Mouse (Mus musculus) limb, embryonic 12.5 days (tissue): ENCODE results near the gene Gm37240. TPM values are rescaled to one million over a fixed set of nuclear protein-coding genes. Genes with fewer than 3 reads are reported as not detected.

ENCODE experiments used
- ATAC-seq: fragments of 200-750 bp; cut with Nextera tagmentation; 2 replicates; pipeline ENCODE4 v1.8.0; 2017; ENCODE audit warnings: low read depth, moderate TSS enrichment; ENCODE audit not compliant: insufficient number of reproducible peaks, insufficient read depth, low FRiP score, low TSS enrichment
- H3K27ac ChIP-seq: fragments of 300-500 bp; sonication (generic); 2 replicates; pipeline ENCODE4 v1.5.1; 2016; ENCODE audit warnings: mild to moderate bottlenecking, moderate library complexity
- H3K27me3 ChIP-seq: fragments of 300-500 bp; sonication (generic); 2 replicates; pipeline ENCODE4 v1.6.1; 2016; ENCODE audit warnings: mild to moderate bottlenecking, moderate library complexity
- H3K36me3 ChIP-seq: fragments of 300-500 bp; sonication (generic); 2 replicates; pipeline ENCODE4 v1.6.1; 2016; ENCODE audit warnings: mild to moderate bottlenecking, moderate library complexity
- H3K4me1 ChIP-seq: fragments of 300-500 bp; sonication (generic); replicated peaks from 2 replicates; pipeline ENCODE4 v1.6.1; 2016
- H3K4me2 ChIP-seq: fragments of 300-500 bp; sonication (generic); 2 replicates; pipeline ENCODE4 v1.6.1; 2016; ENCODE audit warnings: mild to moderate bottlenecking, moderate library complexity
- H3K4me3 ChIP-seq: fragments of 300-500 bp; sonication (generic); replicated peaks from 2 replicates; pipeline ENCODE4 v1.5.1; 2016; ENCODE audit warnings: mild to moderate bottlenecking
- H3K9ac ChIP-seq: fragments of 300-500 bp; sonication (generic); replicated peaks from 2 replicates; pipeline ENCODE4 v1.6.1; 2016; ENCODE audit warnings: mild to moderate bottlenecking, moderate library complexity
- H3K9me3 ChIP-seq: fragments of 300-500 bp; sonication (generic); 2 replicates; pipeline ENCODE4 v1.6.1; 2016; ENCODE audit warnings: mild to moderate bottlenecking, moderate library complexity
- WGBS: fragments of 180-500 bp; shearing (Covaris S2); methylation state at CpG from one replicate; pipeline ENCODE4 v1.1.7; 2016; 5-methylcytosine and 5-hydroxymethylcytosine counted together
- polyA plus RNA-seq: library from polyadenylated mRNA; unstranded; fragments of >200 nt; fragmentation: Nextera tagmentation; extraction: Ambion mirVana; gene quantifications from 2 replicates; pipeline ENCODE4 v1.2.1, GENCODE M21; 2016

Gm37240 gene
- polyA plus RNA-seq, 1 experiment from 2014 or later = 3.4 TPM

GRCm38 (mm10) chr3:85703141-85703882 lies 184.0 kb downstream of the Gm37240 start:
- Histone ChIP-seq H3K4me3 (no peak overlapping the region), H3K27ac (no peak overlapping the region), H3K36me3 (no peaks in the 10 kb centered on the region), H3K27me3 (0 out of 2 replicates have a peak, but pooled peaks cover 4% of the 10 kb centered on the region), H3K9me3 (no peaks in the 10 kb centered on the region), H3K9ac (no peak overlapping the region), H3K4me1 (no peaks in the 10 kb centered on the region), H3K4me2 (no peak overlapping the region)
- 69% methylated on average over 6 of the region's 6 CpGs for WGBS
- no peak for ATAC-seq

GRCm38 (mm10) chr3:85698496-85698895 lies 188.8 kb downstream of the Gm37240 start:
- Histone ChIP-seq H3K4me3 (no peak overlapping the region), H3K9me3 (no peaks in the 10 kb centered on the region), H3K9ac (no peak overlapping the region), H3K36me3 (no peaks in the 10 kb centered on the region), H3K27me3 (peaks cover 4% of the 10 kb centered on the region; the same call in 1 of the 2 replicates), H3K4me1 (no peaks in the 10 kb centered on the region), H3K4me2 (no peak overlapping the region), H3K27ac (no peak overlapping the region)
- WGBS = 90% methylated on average over 4 of the region's 4 CpGs
- ATAC-seq = no peak

GRCm38 (mm10) chr3:85695056-85695455 lies 192.3 kb downstream of the Gm37240 start:
- H3K4me2 ChIP-seq = no peak overlapping the region
- no peaks in the 10 kb centered on the region for H3K36me3 ChIP-seq
- no peak overlapping the region for H3K9ac ChIP-seq
- no peak overlapping the region for H3K27ac ChIP-seq
- H3K9me3 ChIP-seq = no peaks in the 10 kb centered on the region
- H3K27me3 ChIP-seq = peaks cover 10% of the 10 kb centered on the region; the same call in 1 of the 2 replicates
- no peak for ATAC-seq
- H3K4me3 ChIP-seq = no peak overlapping the region
- no peaks in the 10 kb centered on the region; the same call in 1 of the 2 replicates for H3K4me1 ChIP-seq
- WGBS = 86% methylated on average over 3 of the region's 3 CpGs

- Histone ChIP-seq H3K9me3 (no peaks in the 10 kb centered on the region), H3K9ac (no peak overlapping the region), H3K4me2 (no peak overlapping the region), H3K4me1 (no peaks in the 10 kb centered on the region; the same call in 1 of the 2 replicates), H3K27ac (no peak overlapping the region), H3K36me3 (no peaks in the 10 kb centered on the region), H3K27me3 (peaks cover 6% of the 10 kb centered on the region; the same call in 1 of the 2 replicates), H3K4me3 (no peak overlapping the region)
- no peak for ATAC-seq
- 40% methylated on average over 3 of the region's 3 CpGs for WGBS
These were observed 194.3 kb downstream of the Gm37240 start for GRCm38 (mm10) chr3:85693013-85693412.

- H3K27me3 ChIP-seq = peaks cover 6% of the 10 kb centered on the region; the same call in 1 of the 2 replicates
- ATAC-seq = no peak
These were observed 196.2 kb downstream of the Gm37240 start for GRCm38 (mm10) chr3:85691134-85691533.

GRCm38 (mm10) chr3:85688341-85688740 lies 199.0 kb downstream of the Gm37240 start:
- Histone ChIP-seq H3K27me3 (peaks cover 6% of the 10 kb centered on the region; the same call in 1 of the 2 replicates), H3K27ac (no peak overlapping the region), H3K4me1 (no peaks in the 10 kb centered on the region; the same call in 1 of the 2 replicates), H3K9ac (no peak overlapping the region), H3K4me2 (no peak overlapping the region), H3K36me3 (no peaks in the 10 kb centered on the region), H3K9me3 (no peaks in the 10 kb centered on the region), H3K4me3 (no peak overlapping the region)
- WGBS = 93% methylated on average over 14 of the region's 14 CpGs
- ATAC-seq = no peak

More at GRCm38 (mm10) chr3:85691134-85691533, 196.2 kb downstream of the Gm37240 start:
- H3K27ac ChIP-seq = no peak overlapping the region
- no peak overlapping the region for H3K4me2 ChIP-seq
- no peak overlapping the region for H3K4me3 ChIP-seq
- H3K9ac ChIP-seq = no peak overlapping the region
- no peaks in the 10 kb centered on the region for H3K9me3 ChIP-seq
- 60% methylated on average over 4 of the region's 4 CpGs for WGBS
- no peaks in the 10 kb centered on the region; the same call in 1 of the 2 replicates for H3K4me1 ChIP-seq
- no peaks in the 10 kb centered on the region for H3K36me3 ChIP-seq

- no peak for ATAC-seq
These were observed 202.0 kb downstream of the Gm37240 start for GRCm38 (mm10) chr3:85685271-85685670.

GRCm38 (mm10) chr3:85683618-85684017 lies 203.7 kb downstream of the Gm37240 start:
- H3K36me3 ChIP-seq = no peaks in the 10 kb centered on the region
- no peak for ATAC-seq
- no peaks in the 10 kb centered on the region for H3K9me3 ChIP-seq
- no peaks in the 10 kb centered on the region; the same call in 1 of the 2 replicates for H3K4me1 ChIP-seq
- no peak overlapping the region for H3K9ac ChIP-seq
- H3K27me3 ChIP-seq = 0 out of 2 replicates have a peak, but pooled peaks cover 3% of the 10 kb centered on the region
- H3K27ac ChIP-seq = no peak overlapping the region
- no peak overlapping the region for H3K4me3 ChIP-seq
- WGBS = 86% methylated on average over 5 of the region's 5 CpGs
- H3K4me2 ChIP-seq = no peak overlapping the region

More at GRCm38 (mm10) chr3:85685271-85685670, 202.0 kb downstream of the Gm37240 start:
- WGBS = 87% methylated on average over 8 of the region's 8 CpGs
- Histone ChIP-seq H3K27ac (no peak overlapping the region), H3K4me3 (no peak overlapping the region), H3K27me3 (peaks cover 3% of the 10 kb centered on the region; the same call in 1 of the 2 replicates), H3K9ac (no peak overlapping the region), H3K36me3 (no peaks in the 10 kb centered on the region), H3K4me1 (no peaks in the 10 kb centered on the region; the same call in 1 of the 2 replicates), H3K4me2 (no peak overlapping the region), H3K9me3 (no peaks in the 10 kb centered on the region)

- Histone ChIP-seq H3K4me3 (no peak overlapping the region), H3K4me1 (no peaks in the 10 kb centered on the region; the same call in 1 of the 2 replicates), H3K27ac (no peak overlapping the region), H3K4me2 (no peak overlapping the region), H3K9ac (no peak overlapping the region), H3K9me3 (no peaks in the 10 kb centered on the region), H3K36me3 (no peaks in the 10 kb centered on the region), H3K27me3 (peaks cover 7% of the 10 kb centered on the region; the same call in 1 of the 2 replicates)
- no peak for ATAC-seq
- 80% methylated on average over 7 of the region's 7 CpGs for WGBS
These were observed 206.2 kb downstream of the Gm37240 start for GRCm38 (mm10) chr3:85681136-85681535.

- 88% methylated on average over 5 of the region's 5 CpGs for WGBS
These were observed 207.4 kb downstream of the Gm37240 start for GRCm38 (mm10) chr3:85679960-85680359.

GRCm38 (mm10) chr3:85679312-85679933 lies 207.9 kb downstream of the Gm37240 start:
- ATAC-seq = no peak
- 88% methylated on average over 8 of the region's 8 CpGs for whole genome bisulfite sequencing
- no peaks in the 10 kb centered on the region for H3K36me3 ChIP-seq
- H3K27me3 ChIP-seq = peaks cover 7% of the 10 kb centered on the region; the same call in 1 of the 2 replicates
- H3K4me2 ChIP-seq = no peak overlapping the region
- H3K4me3 ChIP-seq = no peak overlapping the region
- no peak overlapping the region for H3K27ac ChIP-seq
- no peaks in the 10 kb centered on the region for H3K9me3 ChIP-seq
- no peak overlapping the region for H3K9ac ChIP-seq
- no peaks in the 10 kb centered on the region; the same call in 1 of the 2 replicates for H3K4me1 ChIP-seq

More at GRCm38 (mm10) chr3:85679960-85680359, 207.4 kb downstream of the Gm37240 start:
- Histone ChIP-seq H3K27ac (no peak overlapping the region), H3K9ac (no peak overlapping the region), H3K4me1 (no peaks in the 10 kb centered on the region; the same call in 1 of the 2 replicates), H3K4me3 (no peak overlapping the region), H3K9me3 (no peaks in the 10 kb centered on the region), H3K36me3 (no peaks in the 10 kb centered on the region), H3K4me2 (no peak overlapping the region), H3K27me3 (peaks cover 7% of the 10 kb centered on the region; the same call in 1 of the 2 replicates)
- ATAC-seq = no peak
